Mouse (Mus musculus) ZHBTc4 (cell line): Measurements from ENCODE around the gene Vmn1r78.
"Not testable (repeated sequence)": the region's sequence is repeated elsewhere in the genome, so short reads cannot be mapped to it uniquely, and the experiment has no call there.

ENCODE experiments used
- DNase-seq: peaks from one replicate; pipeline ENCODE4 v3.0.0-alpha.2; 2011; ENCODE audit warnings: low read depth, low spot score

Gene Vmn1r78

DNA sequence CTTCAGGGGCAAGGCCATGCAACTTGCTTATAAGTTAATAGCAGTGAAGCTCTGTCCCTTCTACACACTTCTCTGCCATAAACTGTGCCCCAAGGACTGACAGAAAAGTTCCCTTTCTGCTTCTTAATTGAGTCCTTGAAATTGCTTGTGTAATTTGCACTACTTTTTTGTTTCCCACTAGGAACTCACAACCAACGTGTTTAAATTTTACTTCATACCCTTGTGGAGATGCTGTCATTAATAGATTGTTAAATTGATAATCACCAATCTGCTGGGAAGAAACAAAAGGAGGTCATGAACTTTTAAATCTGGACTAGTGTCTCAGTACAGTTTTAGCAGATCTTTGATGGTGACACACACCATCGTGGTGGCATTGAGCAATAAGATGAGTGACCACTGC lies at the start of gene Vmn1r78:
Gene Vmn1r78 (plus strand): TSS at position 301 of the 400 bp plus-strand sequence.
- DNase-seq: no peak

DNA sequence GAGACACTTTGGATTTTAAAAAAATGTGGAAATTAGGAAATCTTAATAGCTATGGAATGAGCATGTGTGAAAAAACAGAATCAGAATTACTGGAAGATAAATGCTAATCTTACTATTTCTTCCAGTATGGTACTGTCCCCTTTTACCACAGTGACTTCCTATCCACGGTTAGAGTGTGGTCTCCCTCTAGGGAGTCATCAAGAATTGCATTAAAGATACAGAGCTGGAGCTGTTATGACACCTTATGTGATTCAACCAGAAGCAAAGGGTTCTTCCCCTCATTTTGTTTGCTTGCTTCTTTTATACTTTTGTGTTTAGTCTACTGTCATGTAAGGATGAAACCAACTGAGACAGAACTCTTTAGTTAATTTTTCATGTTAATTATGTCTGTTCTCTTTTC lies 6.4 kb downstream of the Vmn1r78 start:
- DNase-seq: not testable (repeated sequence)

DNA sequence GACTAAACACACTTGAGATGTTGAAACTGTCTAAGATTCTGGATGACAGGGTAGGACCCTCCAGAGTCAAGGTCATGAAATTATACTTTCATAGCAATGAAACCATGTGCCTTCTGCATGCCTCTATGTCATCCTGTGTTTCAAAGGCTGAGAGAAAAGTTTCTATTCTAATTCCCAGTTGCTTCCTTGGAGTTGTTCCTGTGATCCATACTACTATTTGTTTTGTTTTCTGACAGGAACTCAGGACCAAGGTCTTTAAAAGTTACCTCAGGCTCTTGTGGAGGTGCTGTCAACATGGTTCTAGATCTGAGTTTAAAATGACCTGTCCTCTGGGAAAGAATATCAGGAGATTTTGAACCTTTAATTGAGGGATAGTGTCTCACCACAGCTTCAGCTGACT lies 20.9 kb downstream of the Vmn1r78 start, which contains the start of gene Vmn1r79:
Gene Vmn1r79 (plus strand): TSS at position 301 of the 400 bp plus-strand sequence.
- not testable (repeated sequence) for DNase-seq

DNA sequence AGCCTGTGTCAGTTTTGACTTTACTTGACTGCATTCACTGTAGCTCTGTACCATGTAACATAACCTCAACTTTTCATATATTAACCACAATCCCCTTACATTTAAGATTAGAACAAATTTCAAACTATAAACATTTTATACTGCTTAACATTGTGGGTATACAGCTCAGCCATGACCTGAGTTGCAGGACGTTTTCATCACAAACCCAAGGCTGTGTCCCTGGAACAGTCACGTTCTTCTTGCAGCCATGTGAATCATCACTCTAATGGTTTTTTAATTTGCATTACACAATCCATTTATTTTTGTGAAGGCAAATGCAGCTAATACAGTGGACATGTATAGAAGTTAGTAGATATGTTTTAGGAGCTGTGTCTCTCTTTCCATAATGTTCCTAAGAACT lies 22.9 kb downstream of the Vmn1r78 start:
- DNase-seq: not testable (repeated sequence)

DNA sequence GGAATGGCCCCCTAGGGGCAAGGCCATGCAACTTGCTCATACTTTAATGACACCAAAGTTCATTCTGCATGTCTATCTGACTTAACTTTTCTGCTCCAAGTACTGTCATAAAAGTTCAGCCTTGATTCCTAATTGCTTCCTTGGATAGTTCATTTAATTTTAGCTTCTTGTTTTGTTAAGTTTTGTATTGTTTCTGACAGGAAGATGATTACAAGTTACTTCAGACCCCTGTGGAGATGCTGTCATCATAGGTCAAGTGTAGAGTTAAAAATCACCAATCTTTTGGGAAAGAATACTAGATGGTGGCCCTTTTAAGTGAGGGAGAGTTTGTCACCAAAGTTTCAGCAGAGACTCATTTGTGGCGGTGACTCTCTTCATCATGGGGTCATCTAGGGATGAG lies 38.9 kb downstream of the Vmn1r78 start, which contains the start of gene Vmn1r80:
Gene Vmn1r80 (plus strand): TSS at position 301 of the 400 bp plus-strand sequence.
- no peak for DNase-seq

DNA sequence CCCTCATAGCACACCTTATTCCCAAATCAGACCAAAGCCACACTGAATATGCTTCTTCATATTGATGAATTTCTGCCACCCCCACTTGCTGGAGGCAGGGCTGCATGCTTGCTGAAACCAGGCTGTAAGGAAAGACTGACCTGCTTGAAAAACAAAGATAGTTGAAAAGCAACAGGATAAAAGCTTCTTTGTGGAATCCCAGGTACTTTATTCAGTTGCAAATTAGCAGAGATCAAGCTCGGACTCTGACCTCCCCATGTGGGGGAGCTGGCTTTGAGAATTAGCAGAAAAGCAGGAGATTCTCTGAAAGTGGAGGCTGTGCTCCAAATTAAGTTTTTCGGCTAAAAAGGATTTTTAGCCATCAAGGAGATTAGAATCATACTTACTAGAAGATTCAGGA lies 54.1 kb downstream of the Vmn1r78 start:
- peak; percentile 48 for DNase-seq
